Mouse (Mus musculus): Measurements from ENCODE around the gene Kcnq1. TPM values are rescaled to one million over a fixed set of nuclear protein-coding genes. Genes with fewer than 3 reads are reported as not detected.
A peak's percentile ranks its signal among the peaks of the same experiment; 100 is the strongest.

Kcnq1 gene
- total RNA-seq, 2 experiments from 2014 or later: 1.6 to 1.9 TPM

DNA sequence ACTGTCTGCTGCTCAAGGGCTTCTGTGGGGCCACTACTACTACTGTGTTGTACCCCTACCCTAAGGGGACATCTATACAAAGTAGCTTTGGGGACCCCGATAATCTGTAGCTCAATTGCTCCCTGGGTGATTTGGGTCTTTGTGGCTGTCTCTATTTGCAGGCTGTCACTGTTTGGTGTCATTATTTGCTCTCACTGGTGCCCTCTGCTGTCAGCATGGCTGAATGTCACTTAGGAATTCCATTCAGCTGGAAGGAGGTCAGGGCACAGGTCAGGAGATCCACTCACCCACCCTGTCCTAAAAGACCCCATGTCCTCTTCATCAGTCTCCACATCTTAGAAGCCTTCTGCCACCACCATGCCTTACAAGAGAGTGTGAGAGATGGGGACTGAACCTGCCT is 32.6 kb downstream of the Kcnq1 start:
- DNase-seq: peak; percentile 75

DNA sequence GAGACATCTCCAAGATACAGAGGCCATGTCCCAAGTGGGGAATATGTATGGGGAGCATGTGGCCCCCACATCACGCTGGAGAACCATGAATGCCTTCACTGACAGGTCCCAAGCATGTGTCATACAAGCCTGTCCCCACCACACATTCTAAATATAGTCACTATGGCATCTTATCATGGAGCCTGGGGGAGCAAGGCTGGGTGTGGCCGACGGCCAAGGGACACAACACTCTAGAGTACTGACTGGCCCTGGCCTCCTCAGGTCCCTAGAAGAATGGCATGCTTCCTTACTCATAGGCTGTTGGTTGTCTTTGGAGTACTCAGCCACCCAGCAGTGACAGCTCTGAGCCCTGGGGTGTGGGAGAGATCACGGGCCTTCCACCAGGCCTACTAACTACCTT is 33.8 kb downstream of the Kcnq1 start:
- no peak for DNase-seq

DNA sequence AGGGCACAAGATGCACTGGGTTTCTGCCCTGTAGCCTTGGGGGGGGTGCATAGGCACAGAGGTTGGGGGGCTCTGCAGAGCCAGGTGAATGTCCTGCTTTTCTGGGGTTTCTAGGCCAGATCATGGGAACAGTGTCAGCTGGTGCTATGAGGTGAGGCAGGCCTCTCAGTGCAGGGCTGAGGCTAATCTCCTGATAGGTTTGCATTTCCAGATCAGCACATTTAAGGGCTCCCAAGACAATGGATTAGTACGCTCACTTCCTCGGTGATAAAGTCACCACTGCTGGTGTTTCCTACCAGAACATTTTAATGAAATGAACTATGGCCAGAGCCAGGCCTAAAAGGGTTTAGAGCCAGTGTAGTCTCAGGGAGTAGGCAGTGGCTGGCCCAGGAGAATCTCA is 36.5 kb downstream of the Kcnq1 start:
- no peak for DNase-seq

DNA sequence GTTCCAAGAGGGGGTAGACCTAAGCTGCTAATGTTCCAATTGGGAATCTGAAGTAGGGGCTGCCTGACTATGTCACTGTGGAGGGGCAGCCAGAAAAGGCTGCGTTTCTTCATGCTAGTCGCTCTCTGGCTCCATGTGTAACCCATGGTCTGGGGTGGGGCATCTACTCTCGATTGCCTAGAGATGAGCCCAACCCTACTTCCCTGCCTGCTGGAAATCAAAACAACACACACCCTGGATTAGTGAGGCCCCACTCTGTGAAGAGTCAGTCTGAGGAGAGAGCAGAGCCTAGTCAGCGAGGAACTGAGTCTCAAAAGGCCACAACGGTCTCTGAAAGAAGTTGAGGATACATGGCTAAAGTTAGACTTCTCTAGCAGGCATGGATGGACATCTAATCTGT is 40.9 kb downstream of the Kcnq1 start:
- no peak for DNase-seq

DNA sequence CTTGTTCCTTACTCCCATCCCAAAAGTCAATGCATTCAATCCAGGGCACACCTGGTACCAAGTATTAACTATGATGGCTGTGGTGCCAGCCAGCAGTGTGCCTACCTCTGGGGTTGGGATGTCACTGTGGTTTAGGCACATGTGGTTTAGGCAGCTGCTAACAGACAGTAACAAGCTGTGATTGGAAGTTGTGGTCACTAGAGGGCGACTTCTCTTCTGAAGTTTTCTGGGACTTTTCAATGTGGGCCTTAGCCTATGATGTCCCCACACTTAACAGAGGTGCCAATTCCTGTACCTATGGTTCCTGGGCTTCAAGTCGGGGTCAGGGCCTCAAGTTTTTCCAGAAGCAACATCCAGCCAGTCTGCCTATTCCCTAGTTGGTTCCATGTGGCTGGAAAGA is 45.0 kb downstream of the Kcnq1 start:
- DNase-seq: peak; percentile 45

DNA sequence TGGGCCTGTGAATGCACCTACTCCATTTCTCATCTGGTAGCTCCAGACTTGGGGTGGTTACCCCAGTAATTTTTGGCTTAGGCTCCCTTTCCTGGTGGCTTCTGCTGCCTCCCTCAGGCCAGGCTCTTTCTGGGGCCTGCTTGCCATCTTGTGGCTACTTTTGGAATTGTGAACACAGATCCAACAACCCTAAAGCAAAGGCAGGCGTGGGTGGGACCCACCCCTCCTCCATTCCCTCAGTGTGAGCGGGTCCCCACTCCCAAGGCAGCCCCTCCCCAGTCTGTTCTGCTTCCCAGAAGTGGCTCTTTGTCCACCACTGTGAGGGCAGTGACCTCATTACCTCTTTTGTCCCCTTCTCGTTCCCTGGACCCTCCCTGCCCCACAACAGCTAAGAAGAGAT is 46.2 kb downstream of the Kcnq1 start:
- no peak for DNase-seq

DNA sequence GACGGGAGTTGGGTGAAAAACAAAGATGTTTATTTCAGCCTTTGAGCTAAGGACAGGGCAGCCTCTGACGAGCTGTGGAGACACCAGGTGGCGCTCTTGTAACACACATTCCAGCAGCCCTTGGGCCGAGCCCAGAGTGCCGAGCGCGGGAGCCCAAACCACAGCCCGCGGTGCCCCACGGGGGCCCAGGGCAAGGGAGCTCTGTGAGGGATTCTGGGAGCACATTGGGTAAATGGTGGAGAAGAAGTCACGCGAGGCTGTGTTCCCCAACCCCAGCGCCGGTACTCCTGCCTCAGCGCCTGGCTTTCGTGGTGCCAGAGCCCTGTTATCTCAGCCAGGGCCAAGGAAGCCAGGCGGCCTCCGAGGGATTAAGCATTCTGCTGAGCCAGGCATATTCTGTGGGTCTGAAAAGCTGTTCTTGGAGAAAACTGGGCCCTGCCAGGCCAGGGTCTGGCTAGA is 47.8 kb downstream of the Kcnq1 start:
- peak; percentile 91 for DNase-seq

DNA sequence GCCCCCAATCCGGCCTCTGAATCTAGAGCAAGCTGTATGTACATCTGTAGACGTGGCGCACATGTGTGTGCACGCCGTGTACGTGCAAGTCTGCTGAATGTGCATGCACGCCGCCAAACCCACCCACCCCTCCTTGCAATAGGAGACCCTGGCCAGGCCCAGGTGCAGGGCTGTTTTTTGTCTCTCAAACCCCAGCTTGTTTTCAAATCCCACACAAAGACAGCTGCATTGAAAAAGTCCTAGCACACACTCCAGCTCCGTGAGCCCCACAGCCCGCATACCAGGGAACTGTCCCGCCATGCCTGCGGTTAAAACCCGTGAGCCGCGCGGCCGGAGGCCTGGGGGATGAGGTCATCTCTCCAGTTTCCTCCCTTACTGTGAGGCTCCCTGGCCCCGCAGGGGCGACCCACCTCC is 48.3 kb downstream of the Kcnq1 start:
- peak; percentile 63 for DNase-seq

DNA sequence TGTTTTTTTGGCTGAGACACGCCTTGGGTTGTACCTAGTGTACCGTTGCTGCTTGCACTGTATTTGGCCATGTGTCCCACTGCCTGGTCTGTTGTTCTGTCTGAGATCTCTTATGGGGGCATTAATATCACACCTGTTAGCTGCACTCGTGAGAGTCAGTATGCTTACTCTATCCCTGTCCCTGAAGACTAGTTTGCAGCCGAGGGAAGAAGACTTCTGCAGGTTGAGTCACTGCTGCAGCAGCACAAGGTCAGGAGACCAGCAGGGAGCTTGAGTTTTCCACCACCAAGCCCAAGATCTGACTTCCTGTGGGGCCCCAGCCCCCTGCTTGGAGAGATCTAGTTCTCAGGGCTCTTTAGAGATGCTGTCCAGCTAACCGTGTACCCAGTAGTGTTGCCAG is 49.1 kb downstream of the Kcnq1 start:
- no peak for DNase-seq

DNA sequence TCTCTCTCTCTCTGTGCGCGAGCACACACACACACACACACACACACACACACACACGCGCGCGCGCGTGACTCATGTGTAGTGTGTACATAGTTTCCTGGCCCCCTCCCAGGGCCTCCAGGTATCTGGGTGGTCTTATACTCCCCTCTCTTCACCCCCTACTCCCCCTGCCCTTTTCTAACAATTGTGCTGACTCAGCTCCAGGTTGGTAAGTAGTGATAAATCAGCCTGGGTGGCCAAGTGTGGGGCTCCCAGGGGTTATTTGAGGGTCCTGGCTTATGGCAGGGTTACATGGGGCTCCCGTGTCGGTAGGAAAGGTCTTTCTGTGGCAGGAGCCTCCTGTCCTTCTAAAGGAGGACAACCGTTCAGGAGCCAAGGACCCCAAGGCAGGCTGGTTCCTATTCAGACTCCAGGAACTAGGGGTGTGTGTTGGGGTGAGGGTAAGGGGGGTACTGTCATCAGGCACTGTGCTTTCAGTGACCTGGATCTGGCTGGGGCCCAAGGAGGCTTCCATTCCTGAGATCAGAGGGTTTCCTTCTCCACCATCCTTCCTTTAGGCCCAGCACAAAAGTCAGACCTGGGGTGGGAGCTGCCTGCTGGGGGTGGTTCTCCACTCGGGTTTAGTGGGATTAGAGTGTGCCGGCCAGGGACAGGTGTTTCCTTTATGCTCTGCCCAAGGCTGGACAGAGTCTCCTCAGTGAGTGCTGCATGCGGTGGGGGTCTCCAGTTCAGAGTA is 52.7 kb downstream of the Kcnq1 start:
- no peak for DNase-seq

DNA sequence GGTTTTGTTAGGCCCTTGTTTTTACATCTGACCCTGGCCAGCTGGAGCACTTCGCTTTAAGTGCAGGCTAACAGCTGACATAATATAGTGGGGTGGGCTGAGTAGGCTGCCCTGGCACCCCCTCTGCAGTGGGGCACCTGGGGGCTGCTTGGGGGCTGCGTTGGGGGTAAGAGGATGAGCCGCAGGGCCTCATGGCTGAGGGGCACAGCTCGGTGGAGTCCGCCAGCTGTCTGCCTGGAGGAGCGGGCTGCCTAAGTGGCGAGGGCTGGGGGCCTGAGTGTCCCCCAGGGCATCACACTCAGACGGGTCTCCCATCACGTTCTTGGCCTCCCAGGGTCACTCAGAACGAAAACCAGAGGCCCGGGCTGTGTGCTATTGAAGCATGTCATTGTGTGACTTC is 53.3 kb downstream of the Kcnq1 start:
- DNase-seq: no peak

DNA sequence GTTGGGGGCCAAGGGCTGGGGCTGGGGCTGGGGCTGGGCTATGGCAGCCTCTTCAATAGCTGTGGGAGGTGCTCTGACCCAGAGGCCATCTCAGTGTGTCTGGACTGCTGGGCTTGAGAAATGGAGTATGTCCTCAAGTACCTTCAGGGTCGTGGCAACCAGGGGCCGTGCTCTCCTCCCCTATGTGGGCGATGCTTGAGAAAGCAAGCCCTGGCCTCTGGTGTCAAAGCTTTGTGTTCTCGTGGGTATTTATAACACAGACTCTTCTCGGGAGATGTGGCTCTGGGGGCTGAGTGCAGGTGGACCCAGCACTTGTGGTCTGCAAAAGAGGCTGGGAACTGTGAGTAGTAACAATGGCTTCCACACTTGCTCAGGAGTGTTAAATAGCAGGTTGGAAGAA is 53.9 kb downstream of the Kcnq1 start:
- no peak for DNase-seq

DNA sequence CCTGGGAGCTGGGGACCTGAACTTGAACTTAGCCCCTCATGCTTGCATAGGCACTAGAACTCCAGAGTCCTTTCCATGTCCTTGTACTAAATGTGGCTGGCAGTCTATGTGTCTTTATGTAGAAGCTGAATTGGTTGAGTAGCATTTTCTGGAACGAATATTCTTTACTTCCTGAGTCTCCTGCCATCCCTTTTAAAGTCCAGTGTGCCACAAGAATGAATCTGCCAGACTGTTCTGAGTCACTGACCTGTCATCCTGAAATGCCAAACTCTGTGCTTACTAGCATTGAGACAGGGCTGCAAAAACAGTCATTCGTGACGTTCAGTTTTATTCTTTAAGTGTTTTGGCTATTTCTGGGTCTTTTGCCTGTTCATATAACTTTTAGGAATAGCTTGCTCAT is 55.9 kb downstream of the Kcnq1 start:
- DNase-seq: no peak

DNA sequence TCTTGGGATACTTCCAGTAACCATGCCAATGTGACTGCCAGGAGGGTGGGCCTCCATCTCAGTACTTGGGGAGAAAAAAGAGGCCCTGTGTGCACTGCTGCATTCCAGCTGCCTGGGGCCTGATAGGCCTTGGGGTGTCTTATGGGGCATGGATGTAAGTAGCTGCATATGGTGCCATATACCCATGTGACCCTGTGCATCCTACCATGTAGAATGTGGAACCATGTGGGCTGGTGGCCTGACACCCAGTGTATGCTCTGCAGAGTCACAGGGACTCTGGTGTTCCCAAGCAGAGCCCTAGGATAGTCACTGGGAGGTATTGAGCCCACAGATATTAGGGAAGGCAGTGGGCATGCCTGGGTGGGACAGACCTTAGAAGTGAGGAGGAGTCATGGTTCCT is 57.9 kb downstream of the Kcnq1 start:
- no peak for DNase-seq

DNA sequence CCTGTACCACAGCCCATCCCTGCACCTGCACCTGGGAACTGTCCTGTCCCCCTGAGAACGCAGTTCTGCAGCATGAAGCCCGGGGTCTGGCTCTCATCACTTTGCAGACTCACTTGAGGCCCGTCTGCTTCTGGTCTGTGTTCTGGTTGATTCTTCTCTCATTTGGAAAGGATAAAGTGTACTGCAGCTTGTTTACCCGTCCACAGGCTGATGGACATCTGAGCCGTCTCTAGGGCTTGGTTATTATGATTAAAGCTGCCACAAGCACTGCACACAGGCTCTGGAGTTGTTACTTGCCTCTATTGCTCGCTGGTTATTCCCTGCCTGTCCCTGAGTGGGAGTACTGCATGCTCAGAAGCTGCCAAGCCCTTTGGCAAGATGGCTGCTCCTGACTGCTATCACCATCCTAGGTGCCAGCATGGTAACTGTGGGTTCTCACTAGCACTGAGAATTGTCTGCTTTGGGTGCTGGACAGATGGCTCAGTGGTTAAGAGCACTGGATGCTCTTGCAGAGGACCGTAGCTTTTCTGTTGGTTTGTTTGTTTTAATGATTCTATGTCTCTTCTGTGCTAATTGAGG is 59.6 kb downstream of the Kcnq1 start:
- no peak for DNase-seq

DNA sequence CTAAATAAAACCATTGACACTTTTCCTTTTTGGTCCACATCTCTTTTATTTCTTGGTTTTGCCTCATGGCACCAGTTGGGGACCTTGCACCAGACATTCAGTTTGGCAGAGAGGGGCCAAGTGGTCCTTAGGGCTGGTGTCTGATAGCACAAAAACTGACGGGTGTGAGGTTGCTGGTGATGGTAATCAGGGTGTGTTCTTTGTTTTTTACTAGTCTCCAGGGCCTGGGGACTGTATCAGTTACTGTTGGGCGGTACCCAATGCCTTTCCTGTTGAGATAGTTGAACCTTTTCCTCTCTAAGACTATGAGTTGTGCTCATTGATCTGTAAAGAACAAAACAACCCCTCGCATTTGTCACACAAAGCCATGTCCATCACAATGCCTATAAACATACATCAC is 61.1 kb downstream of the Kcnq1 start:
- DNase-seq: no peak

DNA sequence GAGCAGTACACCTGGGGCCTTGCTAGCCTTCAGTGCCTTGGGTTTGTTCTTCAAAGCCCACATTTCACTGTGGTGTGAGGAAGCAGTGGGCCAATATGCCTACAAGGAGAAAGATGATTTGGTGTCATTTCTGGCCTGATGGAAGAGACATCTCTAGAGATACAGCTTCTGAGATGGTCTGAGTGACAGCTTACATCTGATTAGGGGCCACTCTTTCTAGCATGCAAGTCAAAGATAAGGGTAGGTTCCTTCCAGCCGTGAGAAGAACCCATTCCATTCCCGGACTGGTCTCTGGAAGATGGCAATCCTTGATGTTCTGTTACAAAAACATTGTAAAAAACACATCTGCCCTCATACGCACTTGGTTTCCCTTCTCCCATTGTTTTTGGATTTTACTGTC is 63.2 kb downstream of the Kcnq1 start:
- no peak for DNase-seq

DNA sequence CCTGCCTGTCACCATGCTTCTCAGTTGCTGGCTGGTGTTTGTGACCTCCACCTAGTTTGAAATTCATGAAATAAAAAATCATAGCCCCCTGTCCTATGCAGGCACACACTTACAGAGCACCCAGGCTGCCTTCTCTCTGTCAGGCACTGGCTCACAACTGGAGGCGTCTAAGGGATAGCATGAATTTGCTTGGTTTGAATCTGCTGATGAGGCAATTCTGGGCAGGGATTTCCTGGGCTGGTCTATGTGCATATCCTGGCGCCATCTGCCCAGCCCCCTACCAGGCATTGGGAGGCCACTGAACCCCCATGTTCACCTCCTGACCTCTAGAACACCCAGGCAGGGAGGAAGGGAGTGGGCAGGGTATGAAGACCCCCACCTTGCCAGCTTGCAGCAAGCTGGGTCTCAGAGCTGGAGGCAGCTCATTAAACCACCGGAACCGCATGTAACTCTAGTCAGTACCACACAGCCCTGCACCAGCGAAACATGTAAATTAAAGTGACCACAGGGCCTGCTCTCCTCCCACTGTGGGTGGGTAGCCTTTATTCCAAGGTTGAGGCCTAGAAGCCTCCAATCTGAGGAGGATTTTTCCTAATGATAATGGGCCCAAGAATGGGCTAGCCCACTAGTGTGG is 66.9 kb downstream of the Kcnq1 start:
- DNase-seq: no peak

DNA sequence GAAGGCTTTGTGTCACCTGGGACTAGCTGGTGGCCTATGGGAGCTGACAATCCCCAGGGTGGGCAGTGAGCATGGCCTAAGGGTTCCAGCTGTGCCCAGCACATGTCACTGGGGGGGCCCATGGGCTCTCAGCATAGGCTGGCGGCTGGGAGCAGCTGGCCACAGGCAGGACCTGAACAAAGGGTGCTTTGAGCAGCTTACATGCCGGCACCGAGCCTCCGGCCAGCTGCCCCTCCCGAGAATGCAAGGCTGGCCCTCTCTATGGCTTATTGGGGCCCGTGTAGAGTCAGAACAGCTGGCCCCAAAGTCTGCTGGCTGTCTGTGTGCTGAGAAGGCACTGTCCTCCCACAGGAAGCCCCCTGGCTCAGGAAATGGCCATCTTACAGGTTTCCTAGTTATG is 68.5 kb downstream of the Kcnq1 start:
- peak; percentile 32 for DNase-seq

DNA sequence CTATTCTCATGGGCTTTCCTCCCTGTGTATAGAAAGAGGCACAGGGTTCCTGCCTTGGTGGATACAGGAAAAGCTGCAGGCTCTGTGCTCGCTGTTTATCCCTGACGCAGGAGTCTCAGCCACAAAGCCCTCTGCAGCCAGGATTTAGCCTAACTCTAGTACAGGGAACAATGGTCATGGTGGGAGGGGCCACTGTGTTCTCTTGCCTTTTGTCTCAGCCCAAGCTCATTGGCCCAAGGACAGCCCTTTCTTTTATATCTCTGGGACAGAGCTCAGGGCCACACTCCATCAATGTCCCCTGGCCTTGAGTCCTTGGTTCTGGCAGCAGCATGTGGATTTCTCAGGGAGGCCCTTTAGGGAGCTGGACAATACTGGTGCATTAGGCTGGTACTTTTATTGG is 72.7 kb downstream of the Kcnq1 start:
- DNase-seq: no peak

DNA sequence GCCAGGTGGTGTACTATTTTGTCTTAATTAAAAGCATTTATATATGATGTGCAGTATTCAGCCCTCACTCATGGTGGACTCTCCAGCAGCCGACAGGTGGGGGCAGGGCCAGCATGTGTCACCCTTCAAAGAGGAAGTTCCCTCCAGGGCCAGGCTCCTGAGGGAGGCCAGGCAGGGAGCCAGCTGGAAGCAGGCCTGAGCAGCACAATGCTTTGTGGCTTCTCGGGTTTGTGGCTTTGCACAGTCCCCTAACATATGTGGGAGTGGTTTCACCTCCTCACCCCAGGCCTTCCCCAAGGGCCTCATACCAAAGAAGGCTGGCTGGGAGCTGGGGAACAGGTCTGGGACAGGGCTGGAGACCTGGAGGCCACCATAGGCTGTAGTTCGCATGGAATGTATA is 74.6 kb downstream of the Kcnq1 start:
- peak; percentile 59 for DNase-seq

DNA sequence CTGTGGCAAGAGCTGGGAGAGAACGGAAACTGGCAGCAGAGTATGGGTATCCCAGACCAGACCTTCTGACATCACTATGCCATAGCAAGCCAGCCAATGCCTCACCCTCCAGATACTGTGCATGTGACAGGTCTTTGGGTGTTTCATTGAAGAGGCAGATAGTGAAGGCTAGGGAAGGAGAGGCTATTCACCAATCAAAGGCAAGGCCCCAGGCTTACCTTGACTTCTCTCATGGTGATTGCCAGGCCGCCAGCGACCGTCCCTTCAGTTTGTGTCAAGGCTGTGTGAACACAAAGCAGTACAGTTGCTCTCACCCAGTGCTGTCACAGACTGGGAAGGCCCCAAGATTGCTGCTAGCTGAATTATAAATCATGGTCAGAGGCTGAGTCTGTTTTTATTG is 75.1 kb downstream of the Kcnq1 start:
- no peak for DNase-seq

DNA sequence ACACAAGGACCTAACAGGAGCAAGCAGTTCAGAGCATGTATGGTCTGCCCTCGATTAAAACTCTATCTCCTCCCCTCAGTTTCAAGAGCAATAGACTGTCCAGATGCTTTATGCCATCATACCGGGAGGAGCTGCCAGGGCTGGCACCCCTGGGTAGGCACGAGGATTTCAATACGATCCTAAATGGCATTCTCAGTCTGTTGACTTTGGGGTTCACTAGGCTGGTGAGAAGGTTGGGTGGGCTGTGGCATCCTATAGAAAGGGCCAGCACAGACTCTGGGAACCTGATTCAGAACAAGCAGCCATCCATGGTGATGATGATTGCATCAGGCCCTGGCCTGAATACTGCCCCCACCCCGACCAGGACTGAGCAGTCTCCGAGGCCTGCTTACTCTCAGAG is 79.3 kb downstream of the Kcnq1 start:
- no peak for DNase-seq

DNA sequence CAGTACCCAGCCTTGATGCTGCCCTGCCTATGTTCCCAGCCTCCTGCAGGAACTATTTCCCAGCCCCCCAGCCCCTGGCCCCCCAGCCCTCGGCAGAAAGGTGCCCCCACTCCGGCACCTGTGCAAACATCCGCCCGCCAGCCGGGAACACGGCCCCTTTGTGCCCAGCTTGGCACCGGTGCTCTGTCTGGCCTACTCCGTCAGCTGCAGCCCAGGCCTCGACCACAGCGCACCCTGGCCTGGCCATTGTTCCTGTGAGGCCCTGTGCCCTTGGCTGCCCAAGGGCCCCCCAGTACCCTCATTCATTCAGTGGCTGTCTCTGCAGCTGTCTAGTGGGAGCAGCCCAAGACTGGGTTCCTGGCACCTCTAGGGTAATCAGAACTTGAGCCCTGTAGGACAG is 80.2 kb downstream of the Kcnq1 start:
- DNase-seq: no peak

All from gastrocnemius, postnatal 10 days (tissue).